Mouse (Mus musculus) mature B cell (primary cell): ENCODE measurements around the gene Ankub1.

ENCODE experiments used
- in situ Hi-C: fragments of 300-500 bp; cut with MboI; formaldehyde crosslinking; loops from 2 replicates; pipeline ENCODE4 v1.14.3; 2019

Gene Ankub1

DNA sequence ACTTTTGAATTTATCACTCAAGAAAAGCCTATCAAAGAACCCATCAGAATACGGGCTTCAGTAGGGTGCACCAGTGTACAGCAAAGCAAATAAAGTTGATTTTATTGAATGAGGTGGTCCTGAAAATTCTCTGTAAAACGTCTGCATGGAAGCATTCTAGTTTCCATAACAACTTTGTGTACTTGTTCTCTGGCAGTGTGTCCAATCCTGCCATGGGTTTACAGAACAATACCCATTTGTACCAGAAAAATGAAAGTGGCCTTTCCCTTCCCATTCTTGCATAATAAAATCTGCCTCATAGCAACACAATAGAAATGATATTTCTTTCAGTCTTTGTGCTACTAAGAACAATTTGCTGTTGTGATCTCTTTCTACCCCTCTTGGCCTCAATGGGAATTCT lies at the start of gene Ankub1:
Gene Ankub1 (minus strand): TSS at position 81 of the 400 bp plus-strand sequence.
- in situ Hi-C loops = no loop called here

GRCm38 (mm10) chr3:57739830-57740229 lies 47.2 kb upstream of the Ankub1 start:
- in situ Hi-C loops = no loop called here

DNA sequence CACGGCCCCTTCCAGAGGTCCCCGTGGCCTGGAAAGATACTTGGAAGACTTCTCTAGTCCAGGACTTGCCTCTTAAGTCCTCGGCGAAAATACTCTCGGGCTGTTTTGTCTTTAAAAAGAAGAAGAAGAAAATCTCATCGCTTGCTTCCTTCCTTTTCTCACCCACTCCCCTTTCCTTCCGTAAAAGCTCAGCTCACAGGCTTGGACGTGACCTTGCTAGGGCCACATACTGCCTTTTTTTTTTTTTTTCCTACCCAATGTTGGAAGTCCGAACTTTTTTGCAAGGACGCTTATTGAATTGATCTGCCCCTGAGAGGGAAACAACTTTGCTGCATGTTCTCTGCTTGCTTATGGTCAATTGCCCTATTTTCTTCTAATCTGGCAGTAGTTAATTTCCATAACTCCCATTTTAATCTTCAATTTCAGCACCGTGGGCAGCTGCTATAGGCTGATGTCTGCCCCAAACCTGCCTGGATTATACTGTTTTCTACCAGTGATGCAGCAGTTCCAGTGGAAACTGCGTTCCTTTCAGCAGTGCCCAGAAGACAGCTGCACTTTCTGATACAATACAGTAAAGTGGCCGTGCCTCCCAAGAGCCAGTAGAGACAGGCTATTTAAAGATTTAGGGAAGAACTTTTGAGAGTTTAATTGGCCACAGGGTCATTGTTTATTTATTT lies 44.0 kb upstream of the Ankub1 start:
- in situ Hi-C loops = no loop called here

GRCm38 (mm10) chr3:57735511-57736370 lies 43.1 kb upstream of the Ankub1 start, which contains the start of gene Rnf13:
Gene Rnf13, plus strand, starts transcription at chr3:57736062.
- in situ Hi-C loops = no loop called here

GRCm38 (mm10) chr3:57732206-57732915 lies 39.8 kb upstream of the Ankub1 start:
- in situ Hi-C loops = no loop called here

GRCm38 (mm10) chr3:57714151-57714550 lies 21.6 kb upstream of the Ankub1 start:
- in situ Hi-C loops = no loop called here

DNA sequence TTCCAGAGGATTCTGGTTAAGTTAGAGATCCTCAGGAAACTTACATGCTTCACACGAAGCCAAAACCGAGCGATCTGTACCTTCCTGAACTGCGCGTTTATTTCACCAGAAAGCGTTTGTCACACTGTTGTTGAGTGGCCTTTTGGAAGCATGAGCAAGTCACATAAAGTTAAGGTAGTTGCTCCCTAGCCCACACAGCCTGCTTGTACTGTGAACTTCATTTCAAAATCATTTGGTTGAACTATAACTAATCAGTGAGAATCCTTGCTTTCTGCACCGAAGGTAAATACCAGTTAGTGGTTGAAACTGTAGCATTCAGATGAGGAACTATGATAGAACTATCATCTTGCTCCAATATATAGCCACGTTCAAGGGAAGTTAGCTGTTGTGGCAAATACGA lies 4.2 kb upstream of the Ankub1 start:
- in situ Hi-C loops = no loop called here

- in situ Hi-C loops = no loop called here
Observed at GRCm38 (mm10) chr3:57696249-57696648, 3.6 kb upstream of the Ankub1 start.

GRCm38 (mm10) chr3:57691772-57692171 lies 827 bp downstream of the Ankub1 start:
- in situ Hi-C loops = no loop called here

DNA sequence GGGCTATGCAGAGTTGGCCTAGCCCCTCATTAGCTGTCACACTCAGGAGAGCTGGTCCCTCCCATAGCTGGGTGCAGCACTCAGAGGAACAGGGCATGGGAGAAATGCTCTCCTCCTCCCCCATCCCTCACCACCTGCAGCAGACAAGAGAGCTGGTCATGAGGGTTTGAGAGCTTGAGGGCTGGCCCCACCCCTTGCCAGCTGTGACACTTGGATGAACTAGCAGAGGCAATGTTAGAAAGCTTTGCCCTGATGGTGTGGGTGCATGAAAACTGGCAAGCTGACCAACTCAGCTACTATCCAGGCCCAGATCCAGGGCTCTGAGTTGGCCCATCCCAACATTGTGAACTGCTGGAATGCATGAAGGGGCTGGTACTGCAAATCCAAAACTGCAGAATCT lies 14.8 kb downstream of the Ankub1 start:
- in situ Hi-C loops = no loop called here

GRCm38 (mm10) chr3:57674075-57674474 lies 18.5 kb downstream of the Ankub1 start:
- in situ Hi-C loops = loop anchor here (25.0 kb wide), 1 partner anchor 163 kb away; the partner anchor contains the start of gene Pfn2

GRCm38 (mm10) chr3:57673586-57673985 lies 19.0 kb downstream of the Ankub1 start:
- in situ Hi-C loops = loop anchor here (25.0 kb wide), 1 partner anchor 164 kb away; the partner anchor contains the start of gene Pfn2

DNA sequence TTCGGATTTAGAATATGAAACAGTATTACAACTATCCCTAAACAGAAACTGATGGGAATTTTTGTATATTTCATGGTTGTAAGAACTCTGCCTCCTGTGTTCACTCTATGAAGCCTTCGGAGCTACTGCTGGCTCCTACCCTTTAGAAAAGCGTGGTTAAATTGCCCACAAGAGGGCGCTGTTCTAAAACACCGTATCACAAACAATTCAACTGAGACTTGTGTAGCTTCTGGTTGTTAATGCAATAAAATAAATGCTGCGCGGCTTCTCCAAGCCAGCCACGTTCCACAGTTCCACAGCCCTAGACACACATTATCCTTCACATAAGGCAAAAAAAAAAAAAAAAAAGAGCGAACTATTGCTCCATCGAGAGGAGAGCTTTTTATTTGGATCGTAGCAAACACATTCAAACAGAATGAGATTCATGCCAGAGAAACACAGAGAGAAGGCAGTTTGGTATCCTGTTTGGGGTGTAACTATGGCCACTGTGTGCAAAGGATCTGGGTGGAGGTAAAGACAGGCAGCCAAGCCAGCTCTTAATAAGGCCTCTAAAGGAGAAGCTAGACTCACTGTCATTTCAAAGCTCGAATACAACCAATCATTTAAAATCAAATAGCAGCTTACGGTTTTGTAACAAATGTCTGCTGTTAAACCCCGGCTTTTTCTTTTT lies 25.4 kb downstream of the Ankub1 start:
- in situ Hi-C loops = loop anchor here (25.0 kb wide), 1 partner anchor 170 kb away; the partner anchor contains the start of gene Pfn2

DNA sequence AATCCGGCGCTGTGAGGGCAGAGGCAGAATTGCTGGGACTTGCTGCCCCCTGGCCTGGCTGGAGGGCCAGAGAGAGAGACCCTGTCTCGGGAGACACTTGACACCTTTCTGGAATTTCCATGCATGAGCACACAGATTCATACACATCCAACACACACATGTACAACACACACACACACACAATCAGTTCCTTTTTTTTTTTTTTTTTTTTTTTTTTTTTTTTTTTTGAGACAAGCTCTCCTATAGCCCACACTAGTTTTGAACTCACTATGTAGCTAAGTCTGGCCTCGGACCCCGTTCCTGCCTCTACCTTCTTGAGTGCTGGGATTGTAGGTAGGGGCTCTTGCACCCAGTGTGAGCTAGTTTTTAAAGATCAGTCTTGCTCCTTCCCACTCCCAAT lies 26.7 kb downstream of the Ankub1 start:
- in situ Hi-C loops = loop anchor here (25.0 kb wide), 1 partner anchor 171 kb away; the partner anchor contains the start of gene Pfn2

DNA sequence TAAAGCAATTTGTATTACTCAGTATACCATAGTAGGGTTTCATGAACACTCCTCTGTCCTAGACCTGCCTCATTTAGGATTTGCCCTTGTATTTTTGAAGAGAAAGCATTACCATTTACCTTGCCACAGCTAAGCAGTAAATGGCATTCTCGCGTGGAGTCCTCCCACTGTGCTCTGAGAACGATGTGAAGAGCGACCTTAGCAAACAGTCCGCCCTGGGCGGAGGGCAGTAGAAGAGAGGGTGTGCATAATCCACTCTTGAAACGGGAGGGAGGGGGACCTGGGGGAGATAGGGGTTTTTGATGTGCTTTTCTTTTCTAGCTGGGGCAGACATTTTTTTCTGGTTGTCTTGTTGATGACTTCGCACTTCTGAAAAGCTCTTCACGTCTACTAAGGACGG lies 27.9 kb downstream of the Ankub1 start:
- in situ Hi-C loops = loop anchor here (25.0 kb wide), 1 partner anchor 173 kb away; the partner anchor contains the start of gene Pfn2

GRCm38 (mm10) chr3:57663731-57664130 lies 28.9 kb downstream of the Ankub1 start:
- in situ Hi-C loops = loop anchor here (25.0 kb wide), 1 partner anchor 174 kb away; the partner anchor contains the start of gene Pfn2

GRCm38 (mm10) chr3:57658608-57659007 lies 34.0 kb downstream of the Ankub1 start:
- in situ Hi-C loops = loop anchor here (25.0 kb wide), 1 partner anchor 179 kb away; the partner anchor contains the start of gene Pfn2

DNA sequence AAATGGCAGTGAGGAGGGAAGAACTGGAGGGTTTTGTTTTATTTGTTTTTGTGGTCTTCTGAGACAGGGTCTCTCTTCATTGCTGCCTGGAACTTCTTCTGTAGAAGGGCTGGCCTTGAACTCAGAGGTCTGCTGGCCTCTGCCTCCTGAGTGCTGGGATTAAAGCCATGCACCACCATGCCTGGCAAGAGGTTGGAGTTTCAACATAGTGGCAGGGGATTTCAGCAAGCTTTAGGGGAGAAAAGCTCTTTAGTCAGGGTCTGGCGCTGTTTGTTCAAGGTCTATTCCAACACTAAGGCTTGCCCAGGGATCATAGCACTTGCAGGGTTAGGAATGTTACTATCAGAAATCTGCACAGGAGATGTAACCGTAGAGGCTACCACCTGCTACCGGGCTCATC lies 39.0 kb downstream of the Ankub1 start:
- in situ Hi-C loops = loop anchor here (25.0 kb wide), 1 partner anchor 184 kb away; the partner anchor contains the start of gene Pfn2

DNA sequence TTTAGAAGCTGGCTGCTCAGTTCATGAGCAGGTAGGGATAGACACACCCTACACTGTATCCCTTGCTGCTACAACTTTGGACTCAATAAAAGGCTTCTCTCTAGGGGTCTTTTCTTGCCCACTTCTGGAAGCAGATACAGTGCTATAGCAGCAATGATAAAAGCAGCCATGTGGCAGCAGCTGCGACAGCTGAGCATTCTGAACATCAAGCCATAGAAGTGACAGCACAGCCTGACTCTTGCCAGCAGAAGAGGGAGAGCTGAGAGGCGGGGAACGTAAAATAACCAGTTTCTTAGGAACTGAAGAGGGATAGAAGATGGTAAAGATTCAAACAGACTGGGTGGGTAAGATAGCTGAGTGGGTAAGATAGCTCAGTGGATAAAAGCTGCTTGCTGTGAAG lies 40.1 kb downstream of the Ankub1 start:
- in situ Hi-C loops = loop anchor here (25.0 kb wide), 1 partner anchor 185 kb away; the partner anchor contains the start of gene Pfn2

- in situ Hi-C loops = loop anchor here (25.0 kb wide), 1 partner anchor 185 kb away; the partner anchor contains the start of gene Pfn2
Observed at GRCm38 (mm10) chr3:57651865-57652259, 40.7 kb downstream of the Ankub1 start.
